Mouse (Mus musculus) erythroblast, adult 5-6 weeks (primary cell): ENCODE results near the gene Arhgap15. TPM values are rescaled to one million over a fixed set of nuclear protein-coding genes. Genes with fewer than 3 reads are reported as not detected.

Experiments
- ATAC-seq: replicated peaks from 2 replicates; pipeline ENCODE4 v1.8.0; 2016; ENCODE audit warnings: moderate number of reproducible peaks, mild to moderate bottlenecking, moderate TSS enrichment, inconsistent platforms; ENCODE audit not compliant: poor library complexity, low FRiP score, severe bottlenecking
- total RNA-seq, 2 experiments: library from RNA; stranded (forward) in 1 of 2; stranded (reverse) in 1 of 2; fragments of 150-400 nt in 1 of 2; fragments of 200-764, 138-1000 nt in 1 of 2; gene quantifications; 2 replicates each; pipeline versions ENCODE4 v1.2.3 to v1.2.4; 2015 to 2017; ENCODE audit warnings: low replicate concordance in 2 of 2

Arhgap15 gene
- total RNA-seq, 2 experiments from 2014 or later, result 17.0 to 32.5 TPM

GRCm38 (mm10) chr2:44257946-44258345 is 509.3 kb downstream of the Arhgap15 start:
- ATAC-seq, result no peak

- no peak for ATAC-seq
Observed at GRCm38 (mm10) chr2:44271455-44272346, 523.1 kb downstream of the Arhgap15 start.

GRCm38 (mm10) chr2:44272606-44273005 is 524.0 kb downstream of the Arhgap15 start:
- no peak for ATAC-seq

GRCm38 (mm10) chr2:44274425-44274824 is 525.8 kb downstream of the Arhgap15 start:
- ATAC-seq, result no peak

GRCm38 (mm10) chr2:44286181-44286719 is 537.6 kb downstream of the Arhgap15 start:
- ATAC-seq, result no peak

GRCm38 (mm10) chr2:44299156-44299555 is 550.5 kb downstream of the Arhgap15 start:
- ATAC-seq, result no peak

GRCm38 (mm10) chr2:44299909-44300308 is 551.3 kb downstream of the Arhgap15 start:
- ATAC-seq, result no peak

GRCm38 (mm10) chr2:44300466-44300865 is 551.8 kb downstream of the Arhgap15 start:
- ATAC-seq, result no peak

GRCm38 (mm10) chr2:44304261-44304970 is 555.8 kb downstream of the Arhgap15 start:
- ATAC-seq, result no peak

- no peak for ATAC-seq
Observed at GRCm38 (mm10) chr2:44304971-44305808, 556.6 kb downstream of the Arhgap15 start.

GRCm38 (mm10) chr2:44306137-44306536 is 557.5 kb downstream of the Arhgap15 start:
- no peak for ATAC-seq

- ATAC-seq, result no peak
Observed at GRCm38 (mm10) chr2:44309124-44309523, 560.5 kb downstream of the Arhgap15 start.

- no peak for ATAC-seq
Observed at GRCm38 (mm10) chr2:44309556-44309955, 560.9 kb downstream of the Arhgap15 start.

GRCm38 (mm10) chr2:44310095-44310748 is 561.6 kb downstream of the Arhgap15 start:
- ATAC-seq, result no peak

- ATAC-seq, result no peak
Observed at GRCm38 (mm10) chr2:44311216-44311615, 562.6 kb downstream of the Arhgap15 start.

GRCm38 (mm10) chr2:44313573-44313972 is 564.9 kb downstream of the Arhgap15 start:
- no peak for ATAC-seq

GRCm38 (mm10) chr2:44318436-44318835 is 569.8 kb downstream of the Arhgap15 start:
- ATAC-seq, result no peak

- ATAC-seq, result no peak
Observed at GRCm38 (mm10) chr2:44319479-44319878, 570.9 kb downstream of the Arhgap15 start.

- ATAC-seq, result no peak
Observed at GRCm38 (mm10) chr2:44323813-44324212, 575.2 kb downstream of the Arhgap15 start.
